Mouse (Mus musculus) bone marrow, adult 2 months (tissue): ENCODE measurements around the gene Fggy. TPM values are rescaled to one million over a fixed set of nuclear protein-coding genes. Genes with fewer than 3 reads are reported as not detected.

ENCODE experiments used
- H3K27ac ChIP-seq: fragments of 200-500 bp; 2 replicates; pipeline ENCODE4 v1.5.1; 2012; ENCODE audit warnings: low read depth, mild to moderate bottlenecking, control low read depth, inconsistent platforms, low read length; ENCODE audit not compliant: control insufficient read depth, poor library complexity, insufficient read depth
- H3K4me1 ChIP-seq: fragments of 200-500 bp; 2 replicates; pipeline ENCODE4 v1.6.1; 2011; ENCODE audit warnings: low read length; ENCODE audit not compliant: control insufficient read depth, insufficient read depth
- H3K4me3 ChIP-seq: fragments of 200-500 bp; replicated peaks from 2 replicates; pipeline ENCODE3; 2011; ENCODE audit warnings: mild to moderate bottlenecking, low read depth, low read length, control low read depth; ENCODE audit not compliant: control insufficient read depth
- CTCF ChIP-seq: fragments of 200-500 bp; IDR thresholded peaks from 2 replicates; pipeline ENCODE4 v1.5.1; 2011; ENCODE audit warnings: low read length, control low read depth; ENCODE audit not compliant: control insufficient read depth, insufficient read depth
- POLR2A ChIP-seq: fragments of 200-500 bp; IDR thresholded peaks from 2 replicates; pipeline ENCODE4 v1.6.1; 2011; ENCODE audit warnings: low read depth, mild to moderate bottlenecking, control low read depth, low read length, borderline replicate concordance; ENCODE audit not compliant: control insufficient read depth
- WGBS: fragments of 180-500 bp; shearing (Covaris S2); methylation state at CpG from one replicate; pipeline ENCODE4 v1.1.7; 2018; 5-methylcytosine and 5-hydroxymethylcytosine counted together
- polyA plus RNA-seq: library from polyadenylated mRNA; stranded (reverse); fragments of >200 nt; gene quantifications from 2 replicates; pipeline ENCODE4 v1.2.4, GENCODE M21; 2011; ENCODE audit warnings: low replicate concordance; ENCODE audit not compliant: missing spikeins, insufficient read depth, insufficient read length

Fggy gene
- polyA plus RNA-seq, 1 experiment: 6.5 TPM

- H3K4me3 ChIP-seq: no peak overlapping the region
- TF ChIP-seq CTCF: no peak
- no peak for TF ChIP-seq POLR2A
- no peak overlapping the region for H3K27ac ChIP-seq
- no peaks in the 10 kb centered on the region; the same call in 1 of the 2 replicates for H3K4me1 ChIP-seq
- WGBS: 69% methylated on average over 3 of the region's 3 CpGs
Measured at GRCm38 (mm10) chr4:95713271-95713670, 156.0 kb downstream of the Fggy start.

DNA sequence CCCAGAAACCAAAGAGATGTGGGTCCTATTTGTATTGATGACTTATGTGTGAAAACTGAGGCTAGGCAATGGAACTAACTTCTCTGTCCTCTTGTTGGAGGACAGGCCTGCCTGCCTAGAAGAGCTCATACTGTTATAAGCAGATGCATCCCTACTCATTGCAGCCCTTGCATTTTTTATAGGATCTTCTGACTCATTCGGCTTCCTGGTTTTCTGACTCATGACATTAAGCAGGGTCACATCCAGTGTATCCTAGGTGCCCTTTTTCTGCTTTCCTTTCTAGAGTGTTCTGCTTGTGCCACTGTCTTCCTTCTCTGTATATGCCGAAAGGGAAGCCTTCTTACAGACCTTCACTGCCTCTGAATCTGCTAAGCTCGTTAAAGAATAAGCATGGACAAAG, 158.8 kb downstream of the Fggy start:
- Histone ChIP-seq H3K4me1 (no peaks in the 10 kb centered on the region; the same call in 1 of the 2 replicates), H3K4me3 (no peak overlapping the region), H3K27ac (no peak overlapping the region)
- TF ChIP-seq CTCF: no peak
- WGBS: 75% methylated on average over 3 of the region's 3 CpGs

DNA sequence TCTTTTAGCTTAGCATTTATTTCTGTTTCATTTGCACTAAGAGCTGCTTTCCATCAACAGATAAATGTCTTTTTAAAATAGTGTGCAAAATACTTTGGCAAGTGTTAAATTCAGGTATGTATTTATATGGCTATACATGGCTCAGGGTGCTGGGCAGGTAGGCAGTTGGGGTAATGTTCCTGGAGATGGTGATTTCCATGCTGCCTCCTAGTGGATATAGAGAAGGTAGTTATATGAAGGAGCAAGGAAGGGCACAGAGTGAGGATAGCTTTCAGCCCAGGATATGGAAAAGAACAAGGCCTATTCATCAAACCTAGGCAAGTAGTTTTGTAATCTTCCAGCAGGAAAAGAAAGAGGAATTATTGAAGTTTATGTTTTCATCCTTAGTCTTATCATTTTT, 166.3 kb downstream of the Fggy start:
- no peak for TF ChIP-seq POLR2A
- TF ChIP-seq CTCF: no peak
- Histone ChIP-seq H3K4me1 (no peaks in the 10 kb centered on the region), H3K4me3 (no peak overlapping the region), H3K27ac (no peak overlapping the region)

DNA sequence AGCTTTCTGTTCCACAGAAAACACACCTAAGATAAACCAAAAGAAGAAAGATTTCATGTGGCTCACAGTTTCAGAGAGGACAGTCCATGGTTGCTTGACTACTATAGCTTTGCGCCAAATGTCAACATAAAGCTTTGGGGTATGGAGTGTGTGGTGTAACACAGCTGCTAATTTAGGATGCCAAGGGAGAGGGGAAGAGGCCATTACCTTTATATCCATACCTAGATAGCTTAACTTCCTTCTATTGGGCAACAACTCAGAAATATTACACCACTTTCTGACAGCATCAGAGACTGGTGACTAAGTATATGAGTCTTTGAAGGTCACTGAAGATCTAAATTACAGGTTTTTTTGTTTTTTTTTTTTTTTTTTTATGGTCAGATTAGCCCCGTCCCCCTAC, 169.1 kb downstream of the Fggy start:
- WGBS: 84% methylated on average over 2 of the region's 2 CpGs
- TF ChIP-seq CTCF (no peak), POLR2A (no peak)
- H3K4me1 ChIP-seq: no peaks in the 10 kb centered on the region
- H3K27ac ChIP-seq: no peak overlapping the region
- H3K4me3 ChIP-seq: no peak overlapping the region

- Histone ChIP-seq H3K4me1 (no peaks in the 10 kb centered on the region), H3K27ac (no peak overlapping the region), H3K4me3 (no peak overlapping the region)
- TF ChIP-seq POLR2A (no peak), CTCF (no peak)
- WGBS: 51% methylated on average over 3 of the region's 3 CpGs
Measured at GRCm38 (mm10) chr4:95729142-95729826, 172.0 kb downstream of the Fggy start.

DNA sequence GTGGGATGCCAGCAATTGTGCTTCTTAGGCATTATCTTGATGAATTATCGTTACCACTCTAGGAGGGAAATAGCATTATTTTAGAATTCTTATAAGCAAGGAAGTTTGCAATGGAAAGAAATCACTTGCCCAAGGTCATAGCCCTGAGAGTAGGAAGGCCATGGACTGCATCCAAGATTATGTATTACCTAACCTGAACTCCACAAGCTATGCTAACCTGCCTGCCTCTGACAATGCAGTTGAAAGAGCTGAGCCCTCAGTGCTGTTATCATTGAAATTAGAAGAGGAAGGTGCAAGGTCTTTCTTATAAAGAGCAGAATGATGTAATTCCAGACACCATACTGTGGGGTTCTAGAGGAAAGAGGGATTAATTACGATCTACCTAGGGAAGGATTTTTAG, 173.8 kb downstream of the Fggy start:
- WGBS: 86% methylated on average over 2 of the region's 2 CpGs

DNA sequence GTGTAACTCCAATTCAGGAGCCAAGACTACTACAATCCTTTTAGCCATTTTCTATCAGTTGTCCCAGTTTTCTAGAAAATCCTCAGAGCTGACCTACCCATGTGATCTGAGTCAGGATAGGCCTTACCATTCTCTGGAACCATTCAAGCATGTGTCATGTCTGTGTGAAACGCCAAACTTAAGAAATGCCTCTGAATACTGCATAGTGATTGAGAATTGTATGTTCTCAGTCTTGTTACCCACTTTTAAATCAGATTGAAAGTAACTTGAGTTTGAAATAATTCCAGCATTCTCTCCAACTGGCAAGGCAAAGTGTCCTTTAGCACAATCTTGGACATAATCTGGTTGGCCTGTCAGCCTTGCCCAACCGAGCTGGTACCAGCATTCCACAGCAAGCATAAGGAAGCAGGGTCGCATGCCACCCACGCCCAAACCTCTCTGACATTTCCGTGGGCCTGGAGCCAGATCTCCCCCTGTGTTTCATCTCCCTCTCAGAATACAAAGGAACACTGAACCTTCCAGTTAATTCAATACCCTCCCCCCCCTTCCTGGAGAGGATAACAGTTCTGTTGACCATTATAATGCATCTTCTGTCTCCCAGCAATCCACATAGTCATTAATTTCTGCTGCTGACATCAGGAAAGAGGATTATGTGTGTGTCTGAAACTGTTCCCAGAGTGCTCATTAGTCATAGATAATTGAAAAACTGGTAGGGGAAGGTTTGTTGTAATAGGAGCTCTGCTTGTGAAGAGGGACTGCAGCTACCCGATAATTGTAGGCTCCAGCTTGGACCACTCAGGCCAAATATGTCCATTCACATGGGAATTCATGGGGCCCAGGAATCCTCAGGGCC, 176.3 kb downstream of the Fggy start:
- TF ChIP-seq CTCF (no peak), POLR2A (no peak)
- Histone ChIP-seq H3K27ac (no peak overlapping the region), H3K4me1 (no peaks in the 10 kb centered on the region), H3K4me3 (no peak overlapping the region)
- WGBS: 78% methylated on average over 6 of the region's 6 CpGs

More for the DNA sequence above, 173.8 kb downstream of the Fggy start:
- Histone ChIP-seq H3K4me1 (no peaks in the 10 kb centered on the region), H3K4me3 (no peak overlapping the region), H3K27ac (no peak overlapping the region)
- TF ChIP-seq POLR2A (no peak), CTCF (no peak)

- TF ChIP-seq CTCF: no peak
- TF ChIP-seq POLR2A: no peak
- 95% methylated on average over 4 of the region's 4 CpGs for WGBS
- Histone ChIP-seq H3K27ac (no peak overlapping the region), H3K4me3 (no peak overlapping the region), H3K4me1 (no peaks in the 10 kb centered on the region)
Measured at GRCm38 (mm10) chr4:95735967-95736366, 178.7 kb downstream of the Fggy start.

GRCm38 (mm10) chr4:95736674-95737073, 179.4 kb downstream of the Fggy start:
- TF ChIP-seq POLR2A: no peak
- TF ChIP-seq CTCF: no peak
- 72% methylated on average over 2 of the region's 2 CpGs for WGBS

More at GRCm38 (mm10) chr4:95736674-95737073, 179.4 kb downstream of the Fggy start:
- Histone ChIP-seq H3K4me1 (no peaks in the 10 kb centered on the region), H3K27ac (no peak overlapping the region), H3K4me3 (no peak overlapping the region)
